Mouse (Mus musculus) regulatory T cell (primary cell): Measurements from ENCODE around the gene Zfp791.
"Not testable (repeated sequence)": the region's sequence is repeated elsewhere in the genome, so short reads cannot be mapped to it uniquely, and the experiment has no call there.

Experiments used
- in situ Hi-C: fragments of 300-600 bp; cut with MboI, MseI; formaldehyde crosslinking; loops from one replicate; pipeline ENCODE4 v1.15.1; 2025; ENCODE audit warnings: high pct_unique_total_duplicates

Gene Zfp791

DNA sequence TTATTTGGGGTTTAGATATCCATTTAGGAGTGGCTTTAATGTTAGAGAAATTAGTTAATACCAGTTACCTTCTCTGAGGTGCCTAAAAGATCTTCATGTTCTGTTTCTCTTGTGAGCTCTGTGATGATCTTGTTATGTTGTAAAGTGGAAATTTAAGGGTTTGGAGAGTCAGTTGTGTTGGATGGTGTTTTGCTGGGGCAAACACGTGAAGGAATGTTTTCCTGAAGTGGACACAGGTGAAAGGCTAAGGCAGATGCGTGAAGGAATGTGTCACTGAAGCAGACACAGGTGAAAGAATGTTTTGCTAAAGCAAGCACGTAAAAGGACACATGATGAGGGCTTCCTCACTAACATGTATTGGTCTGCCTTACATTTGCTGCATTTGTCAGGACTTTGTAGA, at the start of gene Zfp791:
Gene Zfp791, minus strand, starts transcription at position 101 of the 400 bp plus-strand sequence.
- in situ Hi-C loops: loop anchor here (10.0 kb wide), 1 partner anchor 362 kb away; no protein-coding TSS in a partner anchor

- in situ Hi-C loops: no loop called here
These were observed 48.4 kb upstream of the Zfp791 start for GRCm38 (mm10) chr8:85171291-85171690.

GRCm38 (mm10) chr8:85151624-85152023, 28.7 kb upstream of the Zfp791 start, which contains the start of gene Cks1brt:
TSS of gene Cks1brt (plus strand) at chr8:85151924.
- in situ Hi-C loops: no loop called here

DNA sequence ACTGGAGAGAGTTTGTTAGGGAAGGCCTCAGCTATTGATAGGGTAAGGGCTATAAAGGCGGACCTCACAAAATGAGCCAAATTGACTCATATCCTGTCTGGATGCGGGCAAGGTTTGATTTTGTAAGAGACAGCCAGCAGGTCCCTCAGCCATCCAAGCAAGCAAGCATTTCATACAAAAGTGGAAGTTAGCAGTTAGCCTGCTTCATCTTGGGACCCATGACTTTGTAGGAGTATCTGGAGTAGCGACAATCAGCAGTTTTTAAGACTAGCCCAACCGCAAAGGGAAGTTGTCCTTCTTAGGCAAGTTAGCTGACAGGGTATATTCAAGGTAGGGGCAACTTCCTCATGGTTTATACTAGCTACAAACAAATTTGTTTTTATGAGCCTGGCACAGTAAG, 19.6 kb upstream of the Zfp791 start:
- in situ Hi-C loops: no loop called here

DNA sequence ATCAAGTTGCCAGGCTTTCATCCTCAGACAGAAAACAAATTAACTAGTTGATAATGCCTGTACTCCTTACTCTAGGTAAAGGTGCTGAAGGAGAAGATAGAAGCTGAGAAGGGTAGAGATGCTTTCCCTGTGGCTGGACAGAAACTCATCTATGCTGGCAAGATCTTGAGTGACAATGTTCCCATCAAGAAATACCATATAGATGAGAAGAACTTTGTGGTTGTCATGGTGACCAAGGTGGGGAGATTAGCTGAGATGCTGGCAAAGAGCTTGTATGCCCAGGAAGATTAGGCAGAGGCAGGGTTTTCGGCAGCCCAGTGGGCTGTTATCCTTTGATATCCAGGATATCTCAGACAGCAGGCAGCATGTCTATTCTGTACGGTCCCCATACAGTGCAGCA, 12.8 kb upstream of the Zfp791 start:
- in situ Hi-C loops: not testable (repeated sequence)

DNA sequence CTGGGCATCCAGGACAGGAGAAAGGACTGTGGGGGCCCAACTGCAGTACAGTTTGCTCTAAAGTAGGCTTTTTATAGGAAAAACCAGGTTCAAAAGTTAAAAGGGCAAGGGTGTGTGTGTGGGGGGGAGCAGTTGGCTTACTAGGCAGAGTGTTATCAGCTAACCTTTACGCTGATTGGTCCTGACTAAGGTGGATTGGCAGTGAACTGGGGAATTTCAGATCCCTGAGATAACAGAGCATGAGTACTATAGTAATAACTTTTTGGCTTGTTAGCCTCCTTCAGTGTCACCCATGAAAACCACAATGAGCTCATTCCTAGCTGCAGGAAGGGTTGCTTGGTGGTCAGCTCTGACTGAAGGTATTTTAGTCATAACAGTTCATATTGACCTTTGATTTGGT, 9.4 kb upstream of the Zfp791 start:
- in situ Hi-C loops: no loop called here

DNA sequence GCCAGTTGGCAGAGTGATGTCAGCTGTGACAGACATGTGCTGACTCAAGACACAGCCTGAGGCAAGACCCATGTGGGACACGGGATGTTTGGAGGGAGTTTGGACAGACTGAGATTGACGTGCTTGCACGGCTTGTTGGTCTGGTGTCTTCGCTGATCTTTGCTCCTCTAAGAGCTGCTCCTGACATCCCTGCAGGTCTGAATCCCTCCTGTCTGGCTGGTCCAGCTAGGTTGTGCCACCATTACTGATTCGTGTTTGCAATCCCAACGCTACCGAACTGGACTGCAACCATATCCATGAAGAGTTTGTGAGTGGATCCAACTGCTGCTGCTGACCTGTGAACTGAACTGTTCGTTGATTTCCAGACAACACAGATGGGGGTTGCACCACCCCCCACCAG, 796 bp upstream of the Zfp791 start:
- in situ Hi-C loops: loop anchor here (10.0 kb wide), 1 partner anchor 361 kb away; no protein-coding TSS in a partner anchor

GRCm38 (mm10) chr8:85120251-85120650, 2.6 kb downstream of the Zfp791 start:
- in situ Hi-C loops: loop anchor here (10.0 kb wide), 1 partner anchor 365 kb away; no protein-coding TSS in a partner anchor

GRCm38 (mm10) chr8:85119052-85119981, 3.6 kb downstream of the Zfp791 start:
- in situ Hi-C loops: no loop called here

DNA sequence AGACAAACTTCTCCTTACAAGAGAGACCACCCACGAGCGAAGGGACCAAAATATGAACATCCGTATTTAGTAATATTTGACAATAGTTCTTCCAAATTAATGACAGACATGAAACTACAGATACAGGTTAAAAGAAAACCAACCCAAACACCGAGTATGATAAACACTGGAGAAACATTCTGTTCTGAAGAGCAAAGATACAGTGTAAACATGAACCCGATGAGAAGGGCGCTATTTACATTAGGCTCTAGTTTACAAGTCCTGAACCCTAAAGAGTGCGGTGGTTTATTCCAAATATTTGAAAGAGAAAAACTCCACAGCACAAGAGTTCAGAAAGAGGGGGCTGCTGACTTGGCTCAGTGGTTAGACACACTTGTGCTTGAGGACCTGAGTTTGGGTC, 5.9 kb downstream of the Zfp791 start:
- in situ Hi-C loops: no loop called here

DNA sequence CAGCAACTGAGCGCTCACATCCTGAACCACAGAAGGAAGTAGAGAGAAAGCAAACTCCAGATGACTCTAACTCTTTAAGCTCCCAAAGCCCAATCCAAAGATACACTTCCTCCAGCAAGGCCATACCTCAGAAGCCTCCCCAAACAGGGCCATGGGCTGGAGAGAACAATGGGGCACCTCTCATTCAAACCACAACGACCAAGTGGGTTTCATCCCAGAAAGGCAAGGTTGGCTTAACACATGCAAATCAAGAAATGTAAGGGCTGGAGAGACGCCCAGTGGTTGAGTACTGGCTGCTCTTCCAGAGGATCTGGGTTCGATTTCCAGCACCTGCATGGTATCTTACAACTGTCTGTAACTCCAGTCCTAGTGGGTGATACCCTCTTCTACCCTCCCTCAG, 7.4 kb downstream of the Zfp791 start:
- in situ Hi-C loops: no loop called here

DNA sequence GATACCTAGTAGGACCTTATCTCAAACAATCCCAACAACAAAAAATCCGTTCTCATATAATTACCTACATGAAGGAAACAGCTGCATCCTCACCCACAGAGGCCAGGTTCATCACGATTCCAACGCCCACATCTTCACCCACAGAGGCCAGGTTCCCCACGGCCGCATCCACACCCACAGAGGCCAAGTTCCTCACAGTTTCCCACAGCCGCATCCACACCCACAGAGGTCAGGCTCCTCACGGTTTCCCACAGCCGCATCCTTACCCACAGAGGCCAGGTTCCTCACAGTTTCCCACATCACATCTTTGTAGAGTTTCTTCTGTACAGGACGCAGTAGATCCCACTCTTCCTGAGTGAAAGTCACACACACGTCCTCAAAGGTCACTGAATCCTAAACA, 9.7 kb downstream of the Zfp791 start:
- in situ Hi-C loops: no loop called here

- in situ Hi-C loops: no loop called here
These were observed 22.7 kb downstream of the Zfp791 start for GRCm38 (mm10) chr8:85100076-85100665.

DNA sequence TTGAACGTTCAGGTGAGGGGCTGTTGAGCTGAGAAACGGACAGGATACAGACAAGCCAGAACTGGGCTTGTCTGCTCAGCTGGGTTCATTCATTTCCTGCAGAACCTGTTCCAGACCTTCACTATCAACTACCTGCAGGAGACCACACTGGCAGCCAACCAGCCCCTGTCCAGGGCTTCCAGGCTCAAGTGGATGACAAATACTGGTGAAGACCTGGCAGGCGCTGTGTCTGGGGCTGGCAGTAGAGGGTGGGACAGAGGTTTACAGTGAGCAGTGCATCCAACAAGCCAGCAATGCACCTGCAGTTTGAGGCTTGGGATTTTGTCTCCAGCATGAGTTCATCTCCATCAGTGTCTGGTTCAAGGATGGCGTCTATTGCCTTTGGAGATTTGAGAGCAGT, 26.0 kb downstream of the Zfp791 start:
- in situ Hi-C loops: no loop called here

DNA sequence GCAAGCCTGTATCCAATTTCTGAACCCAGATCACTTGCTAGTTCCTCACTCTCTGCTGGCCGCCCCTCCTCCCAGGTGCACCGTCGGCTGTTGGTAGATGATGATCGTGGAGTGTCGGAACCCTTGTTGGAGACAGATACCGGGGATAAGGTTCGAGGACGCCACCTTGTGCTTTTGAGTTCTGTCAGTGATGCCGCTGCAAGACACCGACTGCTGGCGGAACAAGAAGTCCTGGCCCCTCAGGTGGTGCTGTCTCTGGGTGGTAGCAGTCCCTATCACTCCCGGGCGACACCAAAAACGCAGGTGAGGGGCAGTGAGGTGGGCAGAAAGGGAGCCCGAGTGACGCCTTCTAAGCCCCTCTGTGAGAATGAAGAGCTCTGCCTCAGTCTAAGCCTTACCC, 26.7 kb downstream of the Zfp791 start:
- in situ Hi-C loops: no loop called here

- in situ Hi-C loops: no loop called here
These were observed 27.3 kb downstream of the Zfp791 start for GRCm38 (mm10) chr8:85095566-85095965.

DNA sequence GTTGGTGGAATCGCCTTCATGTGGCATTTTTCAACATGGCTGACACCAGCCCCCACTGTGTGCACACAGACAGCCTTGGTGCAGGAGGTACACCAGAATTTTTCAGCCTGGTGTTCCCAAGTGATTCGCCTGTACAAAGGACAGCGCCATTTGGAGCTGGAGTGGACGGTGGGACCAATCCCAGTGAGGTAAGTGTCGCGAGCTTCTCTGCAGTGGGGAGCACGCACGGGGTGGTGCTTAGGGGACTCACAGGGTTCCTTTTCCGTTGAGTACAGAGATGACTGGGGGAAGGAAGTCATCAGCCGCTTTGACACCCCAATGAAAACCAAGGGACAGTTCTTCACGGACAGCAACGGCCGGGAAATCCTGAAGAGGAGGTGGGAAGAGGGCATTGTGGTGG, 27.8 kb downstream of the Zfp791 start:
- in situ Hi-C loops: no loop called here

DNA sequence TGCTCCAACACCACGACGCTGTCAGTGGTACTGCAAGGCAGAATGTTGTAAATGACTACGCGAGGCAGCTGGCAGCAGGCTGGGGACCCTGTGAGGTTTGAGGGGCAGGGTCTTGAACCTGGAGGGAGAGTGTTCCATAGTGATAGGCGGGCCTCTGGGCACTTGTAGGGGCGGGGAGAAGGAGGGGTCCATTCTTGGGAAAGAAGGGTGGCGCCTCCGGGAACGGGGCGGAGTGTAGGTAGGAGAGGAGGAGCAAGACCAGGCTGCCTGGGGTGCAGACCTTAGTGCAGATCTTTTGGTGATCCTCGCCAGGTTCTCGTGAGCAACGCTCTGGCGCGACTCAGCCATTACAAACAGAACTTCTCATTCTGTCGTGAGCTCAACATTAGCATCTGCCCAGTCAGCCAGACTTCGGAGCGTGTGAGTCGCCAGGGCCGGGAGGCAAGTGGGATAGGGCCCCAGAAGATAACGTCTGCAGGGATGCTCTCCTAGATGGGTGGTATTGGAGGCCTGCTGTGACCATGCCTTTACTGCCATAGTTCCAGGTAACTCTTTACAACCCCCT, 31.3 kb downstream of the Zfp791 start:
- in situ Hi-C loops: no loop called here

DNA sequence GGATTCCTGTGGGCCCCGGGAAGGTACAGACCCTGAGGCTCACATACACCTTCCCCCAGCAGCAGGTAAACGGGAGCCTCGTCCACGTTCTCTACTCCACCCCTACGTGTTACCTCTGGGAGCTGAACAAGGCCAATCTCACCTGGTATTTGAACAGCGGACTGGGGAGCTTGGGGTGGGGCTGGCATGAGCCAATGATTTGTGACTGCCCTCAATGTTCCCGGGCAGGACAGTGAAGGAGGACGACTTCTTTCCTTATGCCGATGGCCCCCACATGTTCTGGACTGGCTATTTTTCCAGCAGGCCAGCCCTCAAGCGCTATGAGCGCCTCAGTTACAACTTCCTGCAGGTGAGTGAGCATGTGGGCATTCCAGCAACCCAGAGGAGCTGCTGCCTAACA, 32.0 kb downstream of the Zfp791 start:
- in situ Hi-C loops: no loop called here

- in situ Hi-C loops: loop anchor here (10.0 kb wide), 1 partner anchor 216 kb away; no protein-coding TSS in a partner anchor
These were observed 34.1 kb downstream of the Zfp791 start for GRCm38 (mm10) chr8:85088771-85089170.

DNA sequence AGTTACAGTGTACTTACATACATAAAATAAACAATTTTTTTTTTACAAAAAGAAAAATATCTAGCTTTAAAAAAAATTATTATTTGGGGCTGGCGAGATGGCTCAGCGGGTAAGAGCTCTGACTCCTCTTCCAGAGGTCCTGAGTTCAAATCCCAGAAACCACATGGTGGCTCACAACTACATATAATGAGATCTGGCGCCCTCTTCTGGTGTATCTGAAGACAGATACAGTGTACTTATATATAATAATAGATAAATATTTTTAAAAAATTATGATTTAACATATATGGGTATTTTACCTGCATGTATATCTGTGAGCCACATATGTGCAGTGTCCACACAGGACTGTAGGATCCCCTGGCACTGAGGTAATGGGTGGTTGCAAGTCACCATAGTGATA, 36.7 kb downstream of the Zfp791 start:
- in situ Hi-C loops: loop anchor here (10.0 kb wide), 1 partner anchor 219 kb away; no protein-coding TSS in a partner anchor

DNA sequence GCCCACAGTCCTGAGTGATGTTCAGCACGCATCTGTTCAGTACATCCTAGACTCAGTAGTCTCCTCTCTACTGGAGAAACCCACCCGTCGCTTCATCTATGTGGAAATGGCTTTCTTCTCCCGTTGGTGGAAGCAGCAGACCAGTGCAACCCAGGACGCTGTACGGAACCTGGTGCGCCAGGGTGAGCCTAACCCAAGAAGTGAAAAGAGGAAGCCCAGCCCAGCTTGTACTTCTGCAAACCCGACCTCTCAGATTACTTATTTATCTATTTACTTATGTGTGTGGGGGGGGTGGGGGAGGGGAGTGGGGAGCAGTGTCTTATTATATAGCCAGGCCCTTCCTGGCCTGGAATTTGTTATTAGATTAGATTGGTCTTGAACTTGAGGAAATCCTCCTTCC, 38.3 kb downstream of the Zfp791 start:
- in situ Hi-C loops: loop anchor here (10.0 kb wide), 1 partner anchor 220 kb away; no protein-coding TSS in a partner anchor
